Mouse (Mus musculus): ENCODE measurements around the gene Porcn.

DNA sequence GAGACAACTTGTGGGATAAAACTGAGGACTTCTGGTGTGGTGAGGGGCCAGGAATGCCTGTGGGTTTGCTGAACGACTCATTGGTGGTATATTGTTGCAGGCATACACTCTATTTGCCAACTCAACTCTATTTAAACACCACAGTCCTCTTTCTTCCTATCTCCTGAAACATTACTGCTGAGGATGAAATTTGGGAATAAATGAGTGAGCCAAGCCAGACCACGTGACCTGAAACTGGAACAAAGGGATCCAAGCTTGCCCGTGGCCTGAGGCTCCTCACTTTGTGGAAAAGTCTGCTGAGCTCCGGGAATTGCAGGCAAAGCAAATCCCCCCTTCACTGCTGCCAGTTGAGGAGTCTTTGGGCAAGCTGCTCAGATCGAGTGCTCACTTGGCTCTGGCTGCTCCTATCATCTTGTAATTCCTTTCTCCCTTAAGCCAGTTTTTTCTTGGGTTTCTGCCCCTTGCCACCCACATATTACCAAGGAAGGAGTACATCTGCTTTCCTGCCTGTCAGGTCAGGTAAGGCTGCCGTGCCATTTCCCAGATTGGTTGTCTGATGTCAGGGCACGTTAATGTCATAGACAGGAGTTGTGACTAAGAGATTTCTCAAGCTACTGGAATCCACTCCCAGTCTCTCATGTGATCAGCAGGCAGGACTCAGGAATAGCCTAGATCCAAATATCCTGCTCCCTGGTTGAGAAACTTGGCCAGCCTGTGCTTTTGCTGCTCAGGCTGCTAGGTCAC is 16.5 kb upstream of the Porcn start:
- TF ChIP-seq POLR2A (IDR thresholded peaks at IDR 0.05; ENCODE audit: insufficient read depth, low read depth, low read length): no peak
- TF ChIP-seq CTCF (IDR thresholded peaks at IDR 0.05; ENCODE audit: insufficient read depth, low read depth, low read length): no peak
